Mouse (Mus musculus) midbrain, embryonic 16.5 days (tissue): ENCODE data around the gene Ldb2. TPM values are rescaled to one million over a fixed set of nuclear protein-coding genes. Genes with fewer than 3 reads are reported as not detected.

Experiments used
- ATAC-seq: fragments of 200-750 bp; cut with Nextera tagmentation; 2 replicates; pipeline ENCODE4 v1.8.0; 2017; ENCODE audit warnings: moderate TSS enrichment
- H3K27ac ChIP-seq: fragments of 300-500 bp; sonication (generic); 2 replicates; pipeline ENCODE4 v1.5.1; 2014; ENCODE audit warnings: mild to moderate bottlenecking, low read length, mixed read lengths
- H3K27me3 ChIP-seq: fragments of 300-500 bp; sonication (generic); 2 replicates; pipeline ENCODE4 v1.6.1; 2014; ENCODE audit warnings: low read depth, low read length, mixed read lengths; ENCODE audit not compliant: control insufficient read depth, insufficient read depth
- H3K36me3 ChIP-seq: fragments of 300-500 bp; sonication (generic); 2 replicates; pipeline ENCODE4 v1.6.1; 2014; ENCODE audit warnings: mild to moderate bottlenecking, low read length, moderate library complexity, mixed read lengths; ENCODE audit not compliant: control insufficient read depth, insufficient read depth
- H3K4me1 ChIP-seq: fragments of 300-500 bp; sonication (generic); 2 replicates; pipeline ENCODE4 v1.6.1; 2014; ENCODE audit warnings: mild to moderate bottlenecking, low read length, mixed read lengths; ENCODE audit not compliant: control insufficient read depth, insufficient read depth
- H3K4me2 ChIP-seq: fragments of 300-500 bp; sonication (generic); 2 replicates; pipeline ENCODE4 v1.6.1; 2014; ENCODE audit warnings: mild to moderate bottlenecking, low read length, mixed read lengths
- H3K4me3 ChIP-seq: fragments of 300-500 bp; sonication (generic); 2 replicates; pipeline ENCODE4 v1.5.1; 2014; ENCODE audit warnings: low read depth, mild to moderate bottlenecking, low read length, moderate library complexity, mixed read lengths
- H3K9ac ChIP-seq: fragments of 300-500 bp; sonication (generic); 2 replicates; pipeline ENCODE4 v1.6.1; 2014; ENCODE audit warnings: low read depth, low read length, mixed read lengths
- H3K9me3 ChIP-seq: fragments of 300-500 bp; sonication (generic); replicated peaks from 2 replicates; pipeline ENCODE4 v1.6.1; 2014; ENCODE audit warnings: mild to moderate bottlenecking, low read length, mixed read lengths; ENCODE audit not compliant: control insufficient read depth, poor library complexity, severe bottlenecking
- WGBS: fragments of 180-500 bp; shearing (Covaris S2); extraction: QIAGEN DNeasy Blood & Tissue Kit; methylation state at CpG from one replicate; pipeline ENCODE4 v1.1.7; 2014; 5-methylcytosine and 5-hydroxymethylcytosine counted together
- polyA plus RNA-seq: library from polyadenylated mRNA; unstranded; fragments of >200 nt; fragmentation: Nextera tagmentation; extraction: Ambion mirVana; gene quantifications from 2 replicates; pipeline ENCODE4 v1.2.1, GENCODE M21; 2015

The Ldb2 gene
- polyA plus RNA-seq, 1 experiment from 2014 or later, result 89.2 TPM

GRCm38 (mm10) chr5:44553155-44553554 is 246.3 kb downstream of the Ldb2 start:
- H3K27ac ChIP-seq, result no peak overlapping the region

GRCm38 (mm10) chr5:44552121-44552520 is 247.4 kb downstream of the Ldb2 start:
- no peak overlapping the region for H3K4me3 ChIP-seq
- H3K9me3 ChIP-seq, result no peaks in the 10 kb centered on the region
- H3K9ac ChIP-seq, result no peak overlapping the region
- no peaks in the 10 kb centered on the region for H3K27me3 ChIP-seq
- ATAC-seq, result no peak
- 92% methylated on average over 8 of the region's 8 CpGs for WGBS
- H3K27ac ChIP-seq, result no peak overlapping the region
- H3K36me3 ChIP-seq, result no peaks in the 10 kb centered on the region
- H3K4me1 ChIP-seq, result peaks cover 3% of the 10 kb centered on the region; the same call in 1 of the 2 replicates
- no peak overlapping the region for H3K4me2 ChIP-seq

More at GRCm38 (mm10) chr5:44553155-44553554, 246.3 kb downstream of the Ldb2 start:
- Histone ChIP-seq H3K4me2 (no peak overlapping the region), H3K36me3 (no peaks in the 10 kb centered on the region), H3K4me3 (no peak overlapping the region), H3K9ac (no peak overlapping the region), H3K27me3 (no peaks in the 10 kb centered on the region), H3K9me3 (no peaks in the 10 kb centered on the region), H3K4me1 (peaks cover 3% of the 10 kb centered on the region; the same call in 1 of the 2 replicates)
- ATAC-seq, result no peak

- ATAC-seq, result no peak
- 73% methylated on average over 11 of the region's 11 CpGs for WGBS
- no peaks in the 10 kb centered on the region for H3K4me1 ChIP-seq
- no peaks in the 10 kb centered on the region for H3K9me3 ChIP-seq
- no peaks in the 10 kb centered on the region for H3K27me3 ChIP-seq
- H3K36me3 ChIP-seq, result no peaks in the 10 kb centered on the region
- no peak overlapping the region for H3K9ac ChIP-seq
- no peak overlapping the region for H3K4me2 ChIP-seq
- H3K27ac ChIP-seq, result no peak overlapping the region
- no peak overlapping the region for H3K4me3 ChIP-seq
These were observed 251.0 kb downstream of the Ldb2 start for GRCm38 (mm10) chr5:44548468-44548867.

GRCm38 (mm10) chr5:44543472-44544132 is 255.9 kb downstream of the Ldb2 start:
- 94% methylated on average over 2 of the region's 2 CpGs for WGBS
- Histone ChIP-seq H3K36me3 (no peaks in the 10 kb centered on the region), H3K4me1 (peaks cover 14% of the 10 kb centered on the region), H3K27me3 (no peaks in the 10 kb centered on the region), H3K4me3 (no peak overlapping the region), H3K9ac (no peak overlapping the region), H3K27ac (no peak overlapping the region), H3K4me2 (no peak overlapping the region), H3K9me3 (no peaks in the 10 kb centered on the region)
- ATAC-seq, result no peak

- no peaks in the 10 kb centered on the region for H3K9me3 ChIP-seq
These were observed 257.7 kb downstream of the Ldb2 start for GRCm38 (mm10) chr5:44541748-44542147.

GRCm38 (mm10) chr5:44538687-44539086 is 260.8 kb downstream of the Ldb2 start:
- ATAC-seq, result no peak
- 7% methylated on average over 2 of the region's 2 CpGs for WGBS
- peak overlapping the region; percentile 80 for H3K27ac ChIP-seq

More at GRCm38 (mm10) chr5:44541748-44542147, 257.7 kb downstream of the Ldb2 start:
- Histone ChIP-seq H3K4me2 (no peak overlapping the region), H3K4me3 (no peak overlapping the region), H3K27ac (no peak overlapping the region), H3K27me3 (no peaks in the 10 kb centered on the region), H3K36me3 (no peaks in the 10 kb centered on the region), H3K9ac (no peak overlapping the region), H3K4me1 (peaks cover 23% of the 10 kb centered on the region)
- no peak for ATAC-seq
- 93% methylated on average over 9 of the region's 9 CpGs for WGBS

GRCm38 (mm10) chr5:44538000-44538395 is 261.5 kb downstream of the Ldb2 start:
- Histone ChIP-seq H3K4me2 (no peak overlapping the region), H3K9me3 (no peaks in the 10 kb centered on the region), H3K36me3 (no peaks in the 10 kb centered on the region), H3K27me3 (no peaks in the 10 kb centered on the region), H3K4me3 (no peak overlapping the region), H3K27ac (peak overlapping the region; percentile 25; the same call in 1 of the 2 replicates), H3K9ac (no peak overlapping the region), H3K4me1 (peaks cover 27% of the 10 kb centered on the region)
- under 1% methylated on average over 5 of the region's 5 CpGs for WGBS
- peak; percentile 97 for ATAC-seq

More at GRCm38 (mm10) chr5:44538687-44539086, 260.8 kb downstream of the Ldb2 start:
- H3K9me3 ChIP-seq, result no peaks in the 10 kb centered on the region
- H3K27me3 ChIP-seq, result no peaks in the 10 kb centered on the region
- no peaks in the 10 kb centered on the region for H3K36me3 ChIP-seq
- peaks cover 27% of the 10 kb centered on the region for H3K4me1 ChIP-seq
- no peak overlapping the region for H3K9ac ChIP-seq
- no peak overlapping the region for H3K4me2 ChIP-seq
- no peak overlapping the region for H3K4me3 ChIP-seq

- no peak overlapping the region for H3K4me3 ChIP-seq
- no peaks in the 10 kb centered on the region for H3K27me3 ChIP-seq
- H3K4me1 ChIP-seq, result peaks cover 27% of the 10 kb centered on the region
- H3K27ac ChIP-seq, result peak overlapping the region; percentile 86
- WGBS, result 24% methylated on average over 5 of the region's 5 CpGs
- H3K9me3 ChIP-seq, result no peaks in the 10 kb centered on the region
- no peaks in the 10 kb centered on the region for H3K36me3 ChIP-seq
- H3K4me2 ChIP-seq, result no peak overlapping the region; the same call in 1 of the 2 replicates
- H3K9ac ChIP-seq, result no peak overlapping the region
- ATAC-seq, result peak; percentile 59
These were observed 262.0 kb downstream of the Ldb2 start for GRCm38 (mm10) chr5:44537316-44537999.

- no peak overlapping the region for H3K4me3 ChIP-seq
- no peaks in the 10 kb centered on the region for H3K27me3 ChIP-seq
- WGBS, result 82% methylated on average over 3 of the region's 3 CpGs
- no peaks in the 10 kb centered on the region for H3K4me1 ChIP-seq
- H3K4me2 ChIP-seq, result no peak overlapping the region
- no peaks in the 10 kb centered on the region for H3K36me3 ChIP-seq
- H3K9me3 ChIP-seq, result no peaks in the 10 kb centered on the region
- H3K27ac ChIP-seq, result peak overlapping the region; percentile 52; the same call in 1 of the 2 replicates
- ATAC-seq, result no peak
- no peak overlapping the region for H3K9ac ChIP-seq
These were observed 270.0 kb downstream of the Ldb2 start for GRCm38 (mm10) chr5:44529466-44529865.
